Mouse (Mus musculus) neural tube, embryonic 15.5 days (tissue): ENCODE measurements around the gene Arl13b. TPM values are rescaled to one million over a fixed set of nuclear protein-coding genes. Genes with fewer than 3 reads are reported as not detected.
A peak's percentile ranks its signal among the peaks of the same experiment; 100 is the strongest.

Experiments
- ATAC-seq: fragments of 200-750 bp; cut with Nextera tagmentation; 2 replicates; pipeline ENCODE4 v1.8.0; 2017; ENCODE audit warnings: mild to moderate bottlenecking, moderate TSS enrichment, moderate library complexity; ENCODE audit not compliant: low FRiP score
- H3K27ac ChIP-seq: fragments of 300-500 bp; sonication (generic); replicated peaks from 2 replicates; pipeline ENCODE4 v1.5.1; 2015; ENCODE audit warnings: mild to moderate bottlenecking, inconsistent platforms
- H3K27me3 ChIP-seq: fragments of 300-500 bp; sonication (generic); replicated peaks from 2 replicates; pipeline ENCODE4 v1.6.1; 2015; ENCODE audit warnings: inconsistent platforms
- H3K36me3 ChIP-seq: fragments of 300-500 bp; sonication (generic); 2 replicates; pipeline ENCODE4 v1.6.1; 2015; ENCODE audit warnings: inconsistent platforms
- H3K4me1 ChIP-seq: fragments of 300-500 bp; sonication (generic); 2 replicates; pipeline ENCODE4 v1.6.1; 2015; ENCODE audit warnings: inconsistent platforms
- H3K4me2 ChIP-seq: fragments of 300-500 bp; sonication (generic); 2 replicates; pipeline ENCODE4 v1.6.1; 2015; ENCODE audit warnings: inconsistent platforms, mild to moderate bottlenecking, moderate library complexity
- H3K4me3 ChIP-seq: fragments of 300-500 bp; sonication (generic); replicated peaks from 2 replicates; pipeline ENCODE4 v1.5.1; 2015; ENCODE audit warnings: mild to moderate bottlenecking, inconsistent platforms
- H3K9ac ChIP-seq: fragments of 300-500 bp; sonication (generic); replicated peaks from 2 replicates; pipeline ENCODE4 v1.6.1; 2015; ENCODE audit warnings: mild to moderate bottlenecking, inconsistent platforms
- H3K9me3 ChIP-seq: fragments of 300-500 bp; sonication (generic); replicated peaks from 2 replicates; pipeline ENCODE4 v1.6.1; 2016; ENCODE audit warnings: inconsistent platforms
- WGBS: fragments of 180-500 bp; shearing (Covaris S2); methylation state at CpG from one replicate; pipeline ENCODE4 v1.1.7; 2015; ENCODE audit warnings: mixed read lengths; 5-methylcytosine and 5-hydroxymethylcytosine counted together
- polyA plus RNA-seq: library from polyadenylated mRNA; unstranded; fragments of >200 nt; fragmentation: Nextera tagmentation; extraction: Ambion mirVana; gene quantifications from 2 replicates; pipeline ENCODE4 v1.2.1, GENCODE M21; 2015

Gene Arl13b
- polyA plus RNA-seq, 1 experiment from 2014 or later = 20.6 TPM

DNA sequence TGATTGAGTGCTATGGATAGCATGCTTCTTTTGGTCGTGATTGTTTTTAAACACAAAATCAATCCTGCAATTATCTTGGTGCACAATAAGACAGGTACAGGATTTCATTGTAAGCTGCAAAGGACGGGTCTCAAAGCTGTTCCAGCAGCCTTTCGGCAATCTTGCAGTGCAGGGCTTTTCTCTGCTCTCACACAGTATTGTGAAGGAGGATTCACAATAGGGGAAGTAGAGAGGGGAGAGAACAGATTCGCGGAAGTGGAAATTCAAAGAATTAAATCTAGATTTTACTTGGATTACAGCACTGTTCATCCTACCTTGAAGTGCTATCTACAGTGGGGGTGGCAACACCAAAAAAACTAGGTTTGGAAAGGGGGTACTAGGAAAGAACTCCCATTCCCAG, 33.0 kb downstream of the Arl13b start:
- no peak overlapping the region for H3K27ac ChIP-seq
- ATAC-seq = no peak
- no peak overlapping the region for H3K4me2 ChIP-seq
- no peaks in the 10 kb centered on the region for H3K4me1 ChIP-seq
- no peak overlapping the region for H3K9ac ChIP-seq
- H3K4me3 ChIP-seq = no peak overlapping the region
- H3K9me3 ChIP-seq = no peaks in the 10 kb centered on the region
- no peaks in the 10 kb centered on the region for H3K27me3 ChIP-seq
- WGBS = 88% methylated on average over 5 of the region's 5 CpGs
- no peaks in the 10 kb centered on the region for H3K36me3 ChIP-seq

DNA sequence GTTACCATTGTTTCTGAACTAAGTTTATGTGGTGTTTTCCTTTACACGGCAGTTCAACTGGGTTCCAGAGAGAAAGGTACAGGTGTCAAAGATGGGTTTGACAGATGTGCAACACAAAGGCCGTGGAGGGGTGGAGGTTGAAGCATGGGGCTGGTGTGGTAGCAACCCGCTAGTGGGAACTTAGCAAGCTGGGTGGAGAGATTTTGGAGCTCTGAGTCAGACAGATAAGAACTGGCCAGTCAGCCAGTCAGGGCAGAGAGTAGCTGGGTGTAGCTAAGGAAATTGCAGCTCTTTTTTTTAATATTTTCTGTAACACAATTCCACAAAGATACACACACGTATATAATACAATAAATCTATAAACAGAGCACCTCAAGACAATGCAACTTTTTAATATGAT, 36.0 kb downstream of the Arl13b start:
- 90% methylated on average over 4 of the region's 4 CpGs for WGBS
- no peak overlapping the region for H3K9ac ChIP-seq
- no peaks in the 10 kb centered on the region for H3K36me3 ChIP-seq
- H3K4me1 ChIP-seq = peaks cover 4% of the 10 kb centered on the region; the same call in 1 of the 2 replicates
- no peaks in the 10 kb centered on the region for H3K9me3 ChIP-seq
- H3K27me3 ChIP-seq = no peaks in the 10 kb centered on the region
- H3K27ac ChIP-seq = no peak overlapping the region
- no peak for ATAC-seq
- no peak overlapping the region for H3K4me2 ChIP-seq
- no peak overlapping the region for H3K4me3 ChIP-seq

DNA sequence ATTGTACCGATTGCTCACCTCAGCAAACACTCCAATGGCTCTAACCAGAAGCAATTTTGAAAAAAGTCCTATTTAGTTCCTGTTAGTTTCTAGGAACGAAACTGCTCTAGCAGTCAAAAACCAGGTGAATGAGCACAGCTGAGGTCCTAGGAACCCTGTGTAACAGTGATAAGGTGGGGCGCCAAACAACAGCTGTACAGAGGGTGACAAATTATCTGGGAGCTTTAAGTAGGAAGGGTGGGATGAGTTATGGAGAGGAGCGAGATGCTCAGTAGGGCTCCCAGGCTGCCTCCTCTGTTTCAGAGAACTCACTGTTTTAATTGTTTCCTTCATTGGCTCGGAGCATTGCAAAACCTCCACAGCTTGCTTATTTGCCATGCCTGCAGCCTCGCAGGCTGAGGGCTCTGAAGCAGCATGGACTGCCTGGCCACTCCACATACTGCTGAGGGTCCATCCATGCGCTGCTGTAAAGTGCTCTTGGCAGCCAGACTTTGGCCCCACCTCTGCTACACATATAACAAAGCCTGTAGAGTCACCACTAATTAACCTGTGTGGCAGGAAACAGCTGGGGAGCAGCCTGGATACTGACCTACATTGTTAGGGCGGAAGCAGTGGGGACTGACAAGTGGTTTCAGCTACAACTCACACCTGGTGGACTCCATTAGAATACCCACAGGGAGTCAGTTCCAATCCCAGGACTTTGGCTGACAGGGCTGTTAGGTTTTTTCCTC, 39.4 kb downstream of the Arl13b start:
- Histone ChIP-seq H3K4me1 (peaks cover 4% of the 10 kb centered on the region; the same call in 1 of the 2 replicates), H3K4me3 (no peak overlapping the region), H3K27me3 (no peaks in the 10 kb centered on the region), H3K27ac (peak overlapping the region; percentile 11; the same call in 1 of the 2 replicates), H3K9ac (no peak overlapping the region), H3K9me3 (no peaks in the 10 kb centered on the region), H3K36me3 (peaks cover 13% of the 10 kb centered on the region), H3K4me2 (no peak overlapping the region)
- WGBS = 55% methylated on average over 8 of the region's 8 CpGs
- no peak for ATAC-seq

DNA sequence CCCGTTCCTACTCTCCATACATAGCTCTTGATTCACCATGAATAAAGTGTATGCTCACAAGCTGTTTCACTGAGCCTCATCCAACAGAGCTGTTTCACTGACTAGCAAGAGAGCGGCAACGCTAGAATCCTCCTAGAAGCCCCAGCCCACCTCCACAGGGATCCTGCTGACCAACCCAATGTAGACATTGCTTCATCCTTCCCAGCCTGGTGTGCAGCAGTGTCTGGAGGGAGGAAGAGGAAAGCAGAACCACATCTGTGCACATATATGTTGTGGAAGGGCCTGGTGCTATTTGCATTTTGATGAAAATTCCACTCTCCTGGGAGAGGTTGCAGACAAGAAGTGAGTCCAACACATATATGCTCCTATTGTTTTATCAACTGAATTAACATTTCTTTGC, 42.2 kb downstream of the Arl13b start:
- ATAC-seq = no peak
- Histone ChIP-seq H3K4me2 (no peak overlapping the region), H3K9me3 (no peaks in the 10 kb centered on the region), H3K27me3 (no peaks in the 10 kb centered on the region), H3K4me1 (peaks cover 4% of the 10 kb centered on the region; the same call in 1 of the 2 replicates), H3K36me3 (peaks cover 22% of the 10 kb centered on the region), H3K4me3 (no peak overlapping the region), H3K27ac (no peak overlapping the region), H3K9ac (no peak overlapping the region)
- WGBS = 92% methylated on average over 3 of the region's 3 CpGs

DNA sequence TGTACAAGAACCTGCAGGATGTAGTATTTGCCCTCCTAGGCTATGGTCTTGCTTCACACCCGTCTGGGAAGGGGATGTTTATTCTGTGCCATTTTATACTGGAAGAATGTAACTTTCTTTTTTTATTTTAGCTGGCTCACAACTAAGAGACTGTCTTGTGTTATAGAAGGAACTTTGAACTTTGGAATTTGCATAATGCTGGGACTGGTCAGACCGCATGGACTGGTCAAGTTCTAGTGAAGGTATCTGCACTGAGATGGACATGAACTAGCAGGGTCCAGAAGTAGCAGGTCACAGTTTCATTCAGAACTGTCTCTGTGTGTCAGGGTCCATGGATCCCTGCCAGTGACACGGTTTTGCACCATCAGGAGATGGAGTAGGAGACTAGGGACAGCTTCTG, 47.0 kb downstream of the Arl13b start:
- no peak for ATAC-seq
- Histone ChIP-seq H3K36me3 (peaks cover 26% of the 10 kb centered on the region), H3K27me3 (no peaks in the 10 kb centered on the region), H3K27ac (no peak overlapping the region), H3K9ac (no peak overlapping the region), H3K4me2 (no peak overlapping the region), H3K9me3 (no peaks in the 10 kb centered on the region), H3K4me3 (no peak overlapping the region), H3K4me1 (no peaks in the 10 kb centered on the region)
- 92% methylated on average over 3 of the region's 3 CpGs for WGBS

DNA sequence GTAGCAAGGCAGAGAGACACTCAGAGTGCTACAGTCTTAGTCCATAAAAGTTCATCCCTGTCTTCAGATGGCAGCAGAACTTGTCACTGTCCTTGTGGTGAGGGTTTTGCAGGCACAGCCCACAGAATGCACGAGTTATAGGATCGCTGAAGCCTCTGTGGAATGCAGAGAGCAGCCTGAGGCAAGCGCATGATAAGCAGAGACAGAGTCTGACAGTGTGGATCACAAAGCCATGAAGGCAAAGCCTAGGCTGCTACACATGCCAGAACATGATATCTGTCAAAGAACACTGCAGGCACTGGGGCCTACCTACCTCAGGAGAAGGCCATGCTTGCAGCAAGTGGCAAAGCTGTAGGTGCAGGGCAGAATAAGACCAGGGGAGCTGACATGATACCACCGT, 47.4 kb downstream of the Arl13b start:
- Histone ChIP-seq H3K36me3 (peaks cover 22% of the 10 kb centered on the region), H3K4me3 (no peak overlapping the region), H3K9me3 (no peaks in the 10 kb centered on the region), H3K27me3 (no peaks in the 10 kb centered on the region), H3K4me1 (no peaks in the 10 kb centered on the region), H3K9ac (no peak overlapping the region), H3K4me2 (no peak overlapping the region), H3K27ac (no peak overlapping the region)
- ATAC-seq = no peak
- 91% methylated on average over 4 of the region's 4 CpGs for WGBS

DNA sequence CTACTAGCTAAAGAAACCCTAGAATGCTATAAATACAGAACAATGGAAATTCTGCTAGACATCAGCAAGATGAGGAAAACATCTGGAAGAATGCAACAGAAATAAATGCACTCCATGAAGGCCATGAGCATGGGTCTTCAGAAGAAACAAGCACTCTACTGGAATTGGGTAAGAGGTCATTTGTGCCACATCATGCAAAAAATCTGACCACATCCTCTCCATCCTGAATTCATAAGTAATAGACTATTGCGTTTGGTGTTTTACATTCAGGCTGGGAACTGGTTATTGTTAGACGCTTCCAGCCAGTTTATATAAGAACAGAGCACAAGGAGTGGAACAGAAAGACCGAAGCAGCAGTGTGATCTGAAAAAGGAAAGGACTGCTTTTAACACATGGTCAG, 48.0 kb downstream of the Arl13b start:
- H3K4me2 ChIP-seq = no peak overlapping the region
- WGBS = 94% methylated on average over 3 of the region's 3 CpGs
- H3K9ac ChIP-seq = no peak overlapping the region
- no peak for ATAC-seq
- no peak overlapping the region for H3K27ac ChIP-seq
- H3K4me3 ChIP-seq = no peak overlapping the region
- peaks cover 20% of the 10 kb centered on the region for H3K36me3 ChIP-seq
- H3K9me3 ChIP-seq = no peaks in the 10 kb centered on the region
- no peaks in the 10 kb centered on the region for H3K27me3 ChIP-seq
- H3K4me1 ChIP-seq = no peaks in the 10 kb centered on the region

DNA sequence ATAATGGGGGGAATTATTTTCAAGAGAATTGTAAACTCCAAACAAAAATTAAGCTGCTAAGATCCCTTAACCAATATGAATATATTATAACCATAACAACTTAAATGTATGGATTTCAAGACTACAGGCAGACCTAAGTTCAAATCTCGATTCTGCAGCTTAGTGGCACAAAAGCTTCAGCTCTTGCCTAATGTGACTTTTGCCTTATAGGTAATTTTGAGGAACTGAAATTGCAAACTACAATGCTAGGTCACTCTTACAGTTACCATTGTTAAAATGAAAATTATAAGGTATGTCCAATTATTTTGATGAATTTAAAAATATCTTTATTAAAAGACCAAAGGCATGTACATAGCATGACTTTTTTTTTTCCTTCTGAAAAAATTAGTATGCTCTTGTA, 50.2 kb downstream of the Arl13b start:
- Histone ChIP-seq H3K9ac (no peak overlapping the region), H3K4me1 (no peaks in the 10 kb centered on the region), H3K4me2 (no peak overlapping the region), H3K4me3 (no peak overlapping the region), H3K36me3 (peaks cover 18% of the 10 kb centered on the region), H3K9me3 (no peaks in the 10 kb centered on the region), H3K27ac (no peak overlapping the region), H3K27me3 (no peaks in the 10 kb centered on the region)
- WGBS = 84% methylated on average over 1 of the region's 1 CpGs
- no peak for ATAC-seq

DNA sequence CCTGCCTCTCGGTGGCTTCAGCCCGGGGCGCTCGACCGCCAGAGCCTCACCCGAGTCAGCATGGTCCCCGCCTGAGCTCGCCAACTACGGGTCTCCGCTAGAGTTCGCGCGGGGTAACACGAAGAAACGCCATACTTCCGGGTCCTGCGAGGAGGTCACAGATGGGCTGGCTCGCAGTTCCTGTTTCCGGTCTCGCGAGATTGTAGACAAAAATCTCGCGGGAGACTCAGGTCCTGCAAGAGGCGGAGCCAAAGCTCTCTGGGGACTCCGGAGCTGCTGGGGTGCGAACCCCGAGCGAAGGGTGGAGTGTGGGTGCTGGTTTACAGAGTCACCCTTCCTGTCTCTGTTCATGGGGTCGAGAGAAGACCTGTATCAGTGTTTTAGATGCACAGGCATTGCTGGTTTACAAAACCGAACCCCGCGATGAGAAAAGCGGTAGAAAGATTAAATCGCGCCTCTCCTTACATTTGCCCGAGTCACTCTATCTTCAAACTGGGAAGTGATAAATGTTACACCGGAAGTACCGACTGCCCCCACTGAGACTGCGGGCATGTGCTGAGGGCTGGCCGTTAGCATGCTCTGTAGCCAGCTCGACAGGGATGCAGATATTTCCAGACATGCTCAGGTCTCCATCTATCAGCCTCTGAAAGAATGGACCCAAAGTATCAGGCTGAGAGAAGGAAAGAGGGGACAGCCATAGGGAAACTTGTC, 60.1 kb downstream of the Arl13b start, which contains the start of gene Nsun3:
Nsun3 (minus strand) TSS at position 198 of the 711 bp plus-strand sequence.
- Histone ChIP-seq H3K27ac (peak within 1 kb of the TSS; percentile 90), H3K27me3 (no peaks in the 10 kb centered on the region), H3K36me3 (no peaks in the 10 kb centered on the region), H3K9ac (peak within 1 kb of the TSS; percentile 81), H3K4me1 (peaks cover 26% of the 10 kb centered on the region), H3K4me2 (peak within 1 kb of the TSS; percentile 76), H3K4me3 (peak within 1 kb of the TSS; percentile 89), H3K9me3 (no peaks in the 10 kb centered on the region)
- WGBS = 1% methylated on average over 41 of the region's 41 CpGs
- peak; percentile 99 for ATAC-seq

DNA sequence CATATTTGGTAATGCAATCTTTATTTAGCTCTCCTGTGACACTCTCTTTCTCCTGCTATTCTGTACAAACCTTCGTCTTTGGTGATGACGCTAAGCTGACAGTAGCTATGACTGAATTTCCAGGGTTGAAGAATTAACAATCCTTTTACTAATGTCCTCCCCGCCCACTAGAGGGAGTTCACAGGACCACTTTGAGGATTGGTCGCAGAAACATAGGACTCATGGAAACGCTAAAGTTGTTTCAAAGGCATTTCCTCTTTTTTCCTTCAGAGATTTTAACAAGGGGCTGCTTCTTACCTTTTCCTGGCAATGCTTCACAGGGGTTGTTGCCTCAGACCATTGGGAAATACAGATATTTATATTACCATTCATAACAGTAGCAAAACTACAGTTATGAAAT, 64.6 kb downstream of the Arl13b start:
- 81% methylated on average over 5 of the region's 5 CpGs for WGBS
- no peak for ATAC-seq
- Histone ChIP-seq H3K36me3 (no peaks in the 10 kb centered on the region), H3K9me3 (no peaks in the 10 kb centered on the region), H3K4me1 (peaks cover 22% of the 10 kb centered on the region), H3K4me3 (no peak overlapping the region), H3K4me2 (no peak overlapping the region), H3K27ac (no peak overlapping the region), H3K9ac (no peak overlapping the region), H3K27me3 (no peaks in the 10 kb centered on the region)

DNA sequence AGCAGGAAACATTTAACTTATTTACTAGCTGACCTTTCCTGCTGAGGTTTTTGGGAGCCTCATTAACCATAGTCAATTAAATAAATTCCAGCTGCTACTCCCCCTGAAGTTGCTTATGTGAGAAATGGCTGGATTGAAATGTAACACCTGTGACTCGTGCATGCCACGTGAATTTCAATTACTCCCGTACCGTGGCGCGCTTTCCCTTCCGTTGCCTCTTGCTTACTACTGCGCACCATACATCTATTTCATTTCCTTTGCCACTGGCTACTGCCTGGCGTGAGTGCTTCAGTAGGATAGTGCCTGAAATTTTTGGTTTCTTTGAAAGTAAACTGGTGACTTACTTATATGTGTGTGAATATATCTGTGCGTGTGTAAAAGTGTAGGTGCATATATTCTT, 68.6 kb downstream of the Arl13b start:
- Histone ChIP-seq H3K4me1 (no peaks in the 10 kb centered on the region), H3K9me3 (no peaks in the 10 kb centered on the region), H3K4me2 (no peak overlapping the region), H3K27ac (no peak overlapping the region), H3K4me3 (no peak overlapping the region), H3K9ac (no peak overlapping the region), H3K36me3 (peaks cover 3% of the 10 kb centered on the region; the same call in 1 of the 2 replicates), H3K27me3 (no peaks in the 10 kb centered on the region)
- no peak for ATAC-seq
- WGBS = 60% methylated on average over 10 of the region's 10 CpGs

DNA sequence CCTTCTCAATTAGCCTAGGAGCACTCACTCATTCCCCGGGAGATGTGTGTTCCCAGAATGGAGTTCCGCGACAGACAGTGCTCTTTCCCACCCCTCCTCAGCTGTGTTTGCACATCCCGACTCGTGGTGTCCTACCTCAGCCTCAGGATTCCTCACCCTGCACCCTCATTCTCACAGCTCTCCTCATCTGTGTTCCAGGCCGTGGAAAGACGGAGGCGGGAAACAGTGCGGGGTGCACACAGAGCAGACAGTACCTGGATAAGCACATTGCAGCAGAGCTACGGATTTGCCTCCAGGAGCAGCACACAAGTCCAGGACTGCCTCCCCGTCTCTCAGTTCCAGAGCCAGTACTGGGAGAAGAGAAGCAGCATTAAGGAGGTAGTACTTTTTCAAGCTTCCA, 70.8 kb downstream of the Arl13b start:
- Histone ChIP-seq H3K4me2 (no peak overlapping the region), H3K9me3 (no peaks in the 10 kb centered on the region), H3K27me3 (no peaks in the 10 kb centered on the region), H3K27ac (no peak overlapping the region), H3K36me3 (peaks cover 3% of the 10 kb centered on the region; the same call in 1 of the 2 replicates), H3K9ac (no peak overlapping the region), H3K4me1 (no peaks in the 10 kb centered on the region), H3K4me3 (no peak overlapping the region)
- 89% methylated on average over 11 of the region's 11 CpGs for WGBS
- ATAC-seq = no peak
